Mouse (Mus musculus) megakaryocyte-erythroid progenitor cell, adult 5-6 weeks (primary cell): Measurements from ENCODE around the gene Adamts6. TPM values are rescaled to one million over a fixed set of nuclear protein-coding genes. Genes with fewer than 3 reads are reported as not detected.

Experiments used
- ATAC-seq: replicated peaks from 2 replicates; pipeline ENCODE4 v1.8.0; 2016; ENCODE audit warnings: mild to moderate bottlenecking, inconsistent platforms; ENCODE audit not compliant: severe bottlenecking, poor library complexity, low FRiP score, low TSS enrichment
- total RNA-seq, 2 experiments: library from RNA; stranded (forward) in 1 of 2; stranded (reverse) in 1 of 2; fragments of 200-1000, 215-1000 nt in 1 of 2; fragments of >200 nt in 1 of 2; fragmentation: Nextera tagmentation in 1 of 2; gene quantifications; 2 replicates each; pipeline ENCODE4 v1.2.3; 2014 to 2017

Adamts6 gene
- total RNA-seq, 2 experiments from 2014 or later: 0.38 to 4.4 TPM

GRCm38 (mm10) chr13:104448349-104448748 is 160.7 kb downstream of the Adamts6 start:
- ATAC-seq: no peak

- ATAC-seq: no peak
Observed at GRCm38 (mm10) chr13:104453271-104453974, 165.8 kb downstream of the Adamts6 start.

GRCm38 (mm10) chr13:104460287-104460686 is 172.7 kb downstream of the Adamts6 start:
- ATAC-seq: no peak

DNA sequence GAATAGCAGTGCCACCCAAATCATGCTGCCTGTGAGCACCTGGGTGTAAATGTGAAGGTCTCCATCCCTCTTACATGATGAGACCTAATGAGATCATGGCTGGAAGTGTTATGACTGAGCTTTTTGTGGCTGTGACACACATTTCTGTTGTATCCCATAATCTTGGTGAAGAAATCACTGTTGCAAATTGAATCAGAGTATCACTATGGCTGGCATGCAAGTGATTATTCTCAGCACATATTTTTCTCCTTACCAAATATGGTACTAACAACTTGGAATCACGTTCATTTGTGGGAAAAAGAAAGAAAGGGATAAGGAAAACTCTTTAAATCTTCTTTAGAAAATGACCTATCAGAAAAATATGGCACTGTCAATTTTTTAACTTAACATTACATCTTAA is 180.4 kb downstream of the Adamts6 start:
- ATAC-seq: no peak

GRCm38 (mm10) chr13:104476285-104476956 is 188.8 kb downstream of the Adamts6 start:
- ATAC-seq: no peak

- ATAC-seq: no peak
Observed at GRCm38 (mm10) chr13:104482426-104483089, 194.9 kb downstream of the Adamts6 start.

GRCm38 (mm10) chr13:104483111-104483722 is 195.6 kb downstream of the Adamts6 start:
- ATAC-seq: no peak

DNA sequence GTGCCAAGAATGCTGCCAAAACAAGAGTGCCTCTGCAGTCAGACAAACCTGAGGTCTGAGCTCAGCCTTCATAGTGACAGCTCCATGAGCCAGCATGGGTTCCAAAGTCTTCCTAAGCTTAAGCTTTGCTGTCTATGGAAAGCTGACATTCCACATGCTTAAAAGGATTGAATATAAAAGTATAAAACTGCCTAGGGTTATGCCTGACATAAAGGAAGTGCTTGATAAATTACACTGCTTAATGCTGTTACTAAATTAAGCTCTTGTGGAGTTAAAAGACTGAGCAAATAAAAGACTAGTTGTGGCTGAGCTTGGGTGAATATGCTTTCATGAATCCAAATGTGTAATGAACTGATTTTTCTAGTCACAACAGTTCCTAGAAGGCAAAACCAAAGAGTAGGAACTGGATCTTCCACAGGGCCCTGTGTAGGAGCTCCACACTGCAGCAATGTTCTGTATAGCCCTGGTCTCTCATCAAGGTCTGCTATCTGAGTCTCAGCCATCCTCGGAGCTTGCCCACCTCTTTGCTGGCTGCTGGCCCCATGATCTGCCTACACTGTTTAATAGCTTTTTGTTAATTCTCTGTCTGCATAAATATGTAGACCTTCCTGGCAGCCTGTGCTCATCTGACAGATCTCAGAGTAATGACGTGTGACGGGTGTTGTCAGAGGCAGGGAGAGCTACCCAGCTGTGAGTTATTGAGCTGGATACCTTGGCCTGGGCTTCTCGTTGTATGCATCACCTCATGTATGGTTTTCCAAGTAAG is 203.6 kb downstream of the Adamts6 start:
- no peak for ATAC-seq

GRCm38 (mm10) chr13:104493466-104493993 is 205.9 kb downstream of the Adamts6 start:
- ATAC-seq: no peak

DNA sequence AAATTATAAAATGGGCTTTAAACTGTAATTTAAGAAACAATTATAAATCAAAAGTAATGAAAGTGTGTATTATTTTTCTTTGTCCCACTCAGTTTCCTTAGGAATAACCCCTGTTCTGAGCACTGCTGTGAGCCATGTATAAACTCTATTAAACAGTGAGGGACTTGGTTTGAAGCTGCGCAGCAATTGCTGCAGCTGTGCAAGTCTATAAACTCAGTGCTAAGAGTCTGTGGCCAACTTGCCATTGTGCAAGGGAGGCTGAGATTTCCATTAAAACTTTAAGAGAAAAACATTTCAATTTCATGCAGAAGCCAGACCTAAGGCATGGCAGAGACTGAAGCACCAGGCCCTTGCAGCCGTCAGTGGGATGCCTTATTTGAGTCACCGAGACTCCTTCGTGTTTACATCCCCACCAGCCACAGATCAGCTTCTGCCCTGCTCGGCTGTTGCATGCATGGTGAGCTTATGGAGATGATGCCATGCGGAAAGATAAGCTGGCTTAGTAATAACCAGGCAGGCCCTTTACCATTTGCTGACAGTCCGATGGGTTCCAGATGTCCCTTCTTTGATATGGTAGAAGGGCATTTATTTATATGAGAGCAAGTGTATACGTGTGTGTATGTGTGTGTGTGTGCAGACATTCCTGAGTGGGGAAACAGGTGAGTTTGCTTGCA is 206.7 kb downstream of the Adamts6 start:
- ATAC-seq: no peak

DNA sequence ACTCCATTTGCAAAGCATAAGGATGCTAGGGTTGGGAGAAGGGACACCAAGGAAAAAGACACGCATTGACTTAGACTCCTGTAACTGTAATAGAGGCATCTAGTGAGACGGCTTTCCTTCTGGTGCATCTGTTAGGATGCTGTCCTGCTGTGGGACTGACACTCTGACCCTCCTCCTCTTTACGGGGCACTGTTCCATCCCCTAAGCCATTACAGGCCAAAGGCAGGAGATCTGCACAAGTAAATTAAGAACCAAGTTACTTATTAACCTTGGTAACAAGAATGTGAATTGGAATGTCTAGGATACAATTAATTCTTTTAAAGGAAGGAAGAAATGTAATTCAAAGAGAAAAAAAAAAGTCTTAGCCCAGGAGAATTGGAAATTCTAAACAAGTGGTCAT is 210.0 kb downstream of the Adamts6 start:
- no peak for ATAC-seq

DNA sequence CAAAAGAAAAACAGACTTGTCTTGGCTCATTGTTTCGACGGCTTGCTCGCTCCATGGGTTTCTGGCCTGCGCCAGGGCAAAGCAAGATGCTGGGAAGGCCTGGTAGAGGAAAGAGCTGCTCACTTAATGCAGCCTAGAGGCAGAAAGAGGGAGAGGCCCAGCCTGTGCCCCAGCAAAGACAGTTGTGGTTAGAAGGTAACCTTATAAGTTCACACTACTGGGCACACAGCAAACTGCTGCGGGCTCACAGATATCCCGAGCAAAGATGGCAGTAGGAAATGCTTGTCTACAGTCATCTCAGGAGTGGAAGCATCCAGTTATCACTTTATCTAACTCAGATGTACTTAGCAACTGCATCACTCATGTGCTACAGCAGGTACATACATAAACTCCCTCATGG is 211.0 kb downstream of the Adamts6 start:
- no peak for ATAC-seq

DNA sequence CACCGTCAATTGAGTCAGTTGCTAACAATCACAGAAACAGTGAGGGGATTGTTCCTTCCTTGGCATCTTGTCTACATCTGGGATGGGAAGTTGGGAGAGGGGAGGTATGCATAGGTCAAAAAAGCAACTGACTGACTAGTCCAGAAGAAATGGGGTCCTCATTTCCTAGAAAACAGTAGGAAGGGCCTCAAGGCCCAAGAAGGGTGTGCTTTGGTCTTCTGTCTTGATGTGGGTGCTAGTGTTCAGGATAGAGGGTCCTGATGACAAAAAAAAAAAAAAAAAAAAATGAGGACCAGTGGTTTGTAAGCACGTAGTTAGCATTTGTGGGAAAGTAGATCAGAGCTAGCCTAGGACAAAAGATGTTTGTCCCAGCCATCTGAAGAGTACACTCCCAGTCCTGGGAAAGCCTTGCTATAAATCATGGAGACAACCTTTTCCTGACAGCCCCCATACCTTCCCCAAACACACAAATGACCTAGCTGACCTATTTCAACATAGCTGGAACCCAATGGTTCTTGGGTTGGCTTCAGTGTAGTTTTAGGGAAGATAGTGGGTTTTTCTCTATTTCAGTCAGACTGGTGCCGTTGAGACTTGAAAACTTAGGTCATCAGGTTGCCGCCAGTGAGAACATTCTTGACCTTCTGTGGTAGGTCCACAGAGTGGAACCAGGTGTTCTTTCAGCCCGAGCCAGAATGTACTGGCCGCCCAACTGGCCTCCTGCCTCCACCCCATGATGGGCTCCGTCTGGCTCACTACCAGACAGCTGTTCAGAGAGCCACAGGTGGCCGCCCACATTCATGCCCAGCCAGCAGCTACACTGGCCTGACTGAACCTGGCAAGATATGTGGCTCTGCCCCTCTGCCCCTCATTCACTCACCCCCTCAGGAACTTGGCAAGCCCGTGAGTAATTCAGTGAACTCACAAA is 211.7 kb downstream of the Adamts6 start:
- no peak for ATAC-seq

GRCm38 (mm10) chr13:104502406-104502805 is 214.8 kb downstream of the Adamts6 start:
- ATAC-seq: no peak

DNA sequence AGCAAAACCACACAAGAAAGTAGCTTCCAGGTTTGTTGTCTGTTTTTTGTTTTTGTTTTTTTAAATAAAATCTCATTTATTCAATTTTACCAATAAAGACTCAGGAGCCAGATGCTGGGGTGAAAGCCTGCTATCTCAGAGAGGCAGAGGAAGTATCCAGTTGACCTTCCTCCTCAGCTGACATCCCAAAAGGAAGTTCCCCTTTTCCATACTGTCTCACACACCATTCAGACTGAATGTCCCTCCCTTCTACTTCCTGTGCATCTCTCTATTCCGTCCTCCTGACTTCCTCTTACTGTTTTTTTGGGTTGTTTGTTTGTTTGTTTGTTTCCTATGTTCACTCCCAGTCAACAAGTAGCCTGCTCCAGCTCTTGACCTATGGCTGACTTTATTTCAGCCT is 216.4 kb downstream of the Adamts6 start:
- ATAC-seq: no peak

- ATAC-seq: no peak
Observed at GRCm38 (mm10) chr13:104506165-104506875, 218.7 kb downstream of the Adamts6 start.

- no peak for ATAC-seq
Observed at GRCm38 (mm10) chr13:104507671-104508070, 220.0 kb downstream of the Adamts6 start.
